Mouse (Mus musculus) activated CD4-positive, CD25-positive, alpha-beta regulatory T cell (primary cell): Measurements from ENCODE around the gene Esp38. TPM values are rescaled to one million over a fixed set of nuclear protein-coding genes. Genes with fewer than 3 reads are reported as not detected.

Source experiments
- polyA plus RNA-seq, 2 experiments: library from polyadenylated mRNA; unstranded; fragments of 100-300 nt; shearing (Covaris generic); gene quantifications; one replicate each; pipeline ENCODE4 v1.2.1; 2017

Esp38 gene
- not detected for polyA plus RNA-seq

GRCm38 (mm10) chr17:39950220-39950619 lies at the start of gene Esp38:
Gene Esp38 (plus strand): TSS chr17:39950520.

Other genes with a start within 250 kb of the Esp38 start
- not detected for gene AC192777.2, start 144.9 kb downstream of the Esp38 start, polyA plus RNA-seq